Mouse (Mus musculus): ENCODE measurements around the gene Hist1h2bj. TPM values are rescaled to one million over a fixed set of nuclear protein-coding genes. Genes with fewer than 3 reads are reported as not detected.

Gene Hist1h2bj
- 23.7 and 28.8 TPM in 2 replicates for polyA plus RNA-seq (2012; rRNA removed)

GRCm38 (mm10) chr13:22042568-22043502 is at the start of gene Hist1h2bj, which contains the start of gene Hist1h2ag:
Hist1h2bj (plus strand) TSS chr13:22043214.
Hist1h2ag (minus strand) TSS chr13:22042944.

DNA sequence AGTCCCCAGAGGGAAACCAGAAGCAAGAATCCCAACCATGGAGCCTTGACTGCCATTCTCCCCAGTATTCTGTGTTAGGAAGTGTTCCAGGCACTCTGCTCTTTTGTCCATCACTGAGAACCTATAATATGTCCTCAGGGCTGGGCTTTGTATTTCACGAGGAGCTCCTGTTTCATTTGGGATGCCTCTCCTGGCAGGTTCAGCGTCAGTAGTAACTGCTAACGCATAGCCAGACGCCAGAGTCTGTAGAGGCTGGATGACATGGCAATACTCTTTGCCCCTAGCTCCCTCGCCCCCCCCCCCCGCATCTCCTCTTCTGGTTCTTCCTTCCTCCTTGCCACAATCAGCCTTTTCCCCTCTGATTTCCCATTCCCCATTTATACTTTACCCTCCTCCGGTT is 33.4 kb upstream of the Hist1h2bj start, which contains the start of gene Prss16:
TSS of gene Prss16 (minus strand) at position 101 of the 400 bp plus-strand sequence.

GRCm38 (mm10) chr13:22035267-22036148 is 7.5 kb upstream of the Hist1h2bj start, which contains the start of the genes Hist1h2ah and Hist1h2bk:
Hist1h2ah (minus strand) TSS chr13:22035568.
Hist1h2bk (plus strand) TSS chr13:22035870.

DNA sequence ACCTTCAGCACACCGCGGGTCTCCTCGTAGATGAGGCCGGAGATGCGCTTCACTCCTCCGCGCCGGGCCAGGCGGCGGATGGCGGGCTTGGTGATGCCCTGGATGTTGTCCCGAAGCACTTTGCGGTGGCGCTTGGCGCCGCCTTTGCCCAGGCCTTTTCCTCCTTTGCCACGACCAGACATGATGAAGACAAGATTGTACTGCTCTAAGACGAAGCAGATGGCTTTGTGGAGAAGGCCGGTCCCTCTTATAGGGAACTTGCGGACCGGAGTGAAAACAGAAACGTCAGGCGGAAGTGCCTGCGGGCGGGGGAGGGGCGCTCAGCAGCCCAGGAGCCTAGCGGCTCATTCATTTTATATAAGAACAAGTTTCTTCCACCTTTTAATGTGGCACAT is 1.9 kb upstream of the Hist1h2bj start, which contains the start of gene Hist1h4i:
TSS of gene Hist1h4i (minus strand) at position 221 of the 395 bp plus-strand sequence.

GRCm38 (mm10) chr13:22084140-22084539 is 41.1 kb downstream of the Hist1h2bj start, which contains the start of gene Vmn1r188:
Vmn1r188 (plus strand) TSS chr13:22084440.

Other genes starting within 250 kb of the Hist1h2bj start
- gene Hist1h2bq, start 233.0 kb upstream of the Hist1h2bj start, polyA plus RNA-seq (2012; rRNA removed) = 10.6 and 13.5 TPM in 2 replicates
- 0.12 and 0.19 TPM in 2 replicates for gene Hist1h2ao, start 232.7 kb upstream of the Hist1h2bj start, polyA plus RNA-seq (2012; rRNA removed)
- gene Hist1h4m, start 231.5 kb upstream of the Hist1h2bj start, polyA plus RNA-seq (2012; rRNA removed) = not detected in 2 replicates
- gene Hist1h4n, start 211.0 kb upstream of the Hist1h2bj start, polyA plus RNA-seq (2012; rRNA removed) = 44.5 and 54.6 TPM in 2 replicates
- 78.6 and 88.4 TPM in 2 replicates for gene Hist1h2ap, start 209.7 kb upstream of the Hist1h2bj start, polyA plus RNA-seq (2012; rRNA removed)
- gene Hist1h2br, start 209.5 kb upstream of the Hist1h2bj start, polyA plus RNA-seq (2012; rRNA removed) = 5.4 and 8.3 TPM in 2 replicates
- gene Zfp184, start 98.1 kb upstream of the Hist1h2bj start, polyA plus RNA-seq (2012; rRNA removed) = 0.38 and 0.40 TPM in 2 replicates
- not detected in 2 replicates for gene Pom121l2, start 62.0 kb upstream of the Hist1h2bj start, polyA plus RNA-seq (2012; rRNA removed)
- 0.35 and 0.44 TPM in 2 replicates for gene Prss16, start 33.5 kb upstream of the Hist1h2bj start, polyA plus RNA-seq (2012; rRNA removed)
- 4.6 and 8.3 TPM in 2 replicates for gene Hist1h2ah, start 7.6 kb upstream of the Hist1h2bj start, polyA plus RNA-seq (2012; rRNA removed)
- 16.6 and 17.0 TPM in 2 replicates for gene Hist1h2bk, start 7.3 kb upstream of the Hist1h2bj start, polyA plus RNA-seq (2012; rRNA removed)
- gene Hist1h4i, start 1.9 kb upstream of the Hist1h2bj start, polyA plus RNA-seq (2012; rRNA removed) = 88.8 and 92.7 TPM in 2 replicates
- gene Hist1h2ag, start 270 bp upstream of the Hist1h2bj start, polyA plus RNA-seq (2012; rRNA removed) = 30.4 and 32.0 TPM in 2 replicates
- not detected in 2 replicates for gene Vmn1r188, start 41.2 kb downstream of the Hist1h2bj start, polyA plus RNA-seq (2012; rRNA removed)
- gene Vmn1r189, start 62.6 kb downstream of the Hist1h2bj start, polyA plus RNA-seq (2012; rRNA removed) = not detected in 2 replicates
- gene Vmn1r191, start 140.8 kb downstream of the Hist1h2bj start, polyA plus RNA-seq (2012; rRNA removed) = not detected in 2 replicates
- gene Vmn1r192, start 147.9 kb downstream of the Hist1h2bj start, polyA plus RNA-seq (2012; rRNA removed) = not detected in 2 replicates
- gene Vmn1r193, start 179.9 kb downstream of the Hist1h2bj start, polyA plus RNA-seq (2012; rRNA removed) = not detected in 2 replicates
- gene Vmn1r194, start 201.0 kb downstream of the Hist1h2bj start, polyA plus RNA-seq (2012; rRNA removed) = not detected in 2 replicates
- gene Vmn1r195, start 227.3 kb downstream of the Hist1h2bj start, polyA plus RNA-seq (2012; rRNA removed) = not detected in 2 replicates
- not detected in 2 replicates for gene Vmn1r196, start 246.7 kb downstream of the Hist1h2bj start, polyA plus RNA-seq (2012; rRNA removed)